Mouse (Mus musculus): ENCODE measurements at regions not wholly inside any gene's neighbourhood (a gene's known extent, or its start where the extent isn't known, plus 50 kb on each side); places are given as distances from the start of the nearest gene placed in this dataset.
"Not testable (repeated sequence)": the region's sequence is repeated elsewhere in the genome, so short reads cannot be mapped to it uniquely, and the experiment has no call there.

DNA sequence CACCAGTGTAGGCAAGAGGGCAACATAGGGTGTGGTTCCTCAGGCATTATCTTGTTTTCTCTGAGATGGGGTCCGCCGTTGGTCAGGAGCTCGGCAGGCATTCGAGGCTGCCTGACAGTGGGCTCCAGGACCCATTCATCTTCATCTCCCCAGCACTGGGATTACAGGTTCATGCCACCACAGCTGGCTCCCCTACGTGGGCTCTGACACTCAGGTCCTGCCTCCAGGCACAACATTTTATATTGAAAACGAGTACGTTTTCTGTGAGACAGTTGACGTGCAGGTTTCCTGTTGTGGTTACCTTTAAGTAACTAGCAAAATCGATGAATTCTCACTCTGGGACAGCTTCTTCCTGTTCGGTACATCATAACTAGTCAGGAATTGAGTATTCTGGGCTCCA, 157.3 kb upstream of the Arglu1 start:
- H3K27ac ChIP-seq: no peak overlapping the region
- no peak for DNase-seq (ENCODE audit: extremely low spot score in 1 of 2, low spot score in 2 of 2)
- TF ChIP-seq CTCF (IDR thresholded peaks at IDR 0.05): no peak
- intact Hi-C loops (cut with DNase I): no loop called here
- no peak overlapping the region for H3K4me3 ChIP-seq

DNA sequence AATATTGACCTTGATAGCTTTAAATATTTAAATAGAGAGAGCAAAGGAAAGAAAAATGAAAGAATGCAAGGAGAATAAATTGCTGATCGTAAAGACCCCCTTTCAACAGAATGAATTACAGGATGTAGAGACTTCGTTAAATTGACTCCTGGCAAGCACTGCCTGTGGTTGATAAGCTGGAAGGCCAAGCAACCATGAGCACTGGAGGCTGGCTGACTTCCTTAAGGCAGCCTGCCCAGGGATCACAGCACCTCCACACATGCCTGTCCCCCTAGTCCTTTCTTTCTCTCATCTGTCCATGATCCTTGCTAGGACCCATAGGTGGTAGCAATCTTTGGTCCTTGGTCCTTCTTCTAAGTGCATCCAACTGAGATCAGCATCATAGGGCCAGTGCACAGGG, 152.0 kb upstream of the Arglu1 start:
- no peak overlapping the region for H3K4me3 ChIP-seq
- intact Hi-C loops (cut with DNase I): no loop called here
- no peak for DNase-seq (ENCODE audit: extremely low spot score in 1 of 2, low spot score in 2 of 2)
- no peak overlapping the region for H3K27ac ChIP-seq
- TF ChIP-seq CTCF (IDR thresholded peaks at IDR 0.05): no peak

DNA sequence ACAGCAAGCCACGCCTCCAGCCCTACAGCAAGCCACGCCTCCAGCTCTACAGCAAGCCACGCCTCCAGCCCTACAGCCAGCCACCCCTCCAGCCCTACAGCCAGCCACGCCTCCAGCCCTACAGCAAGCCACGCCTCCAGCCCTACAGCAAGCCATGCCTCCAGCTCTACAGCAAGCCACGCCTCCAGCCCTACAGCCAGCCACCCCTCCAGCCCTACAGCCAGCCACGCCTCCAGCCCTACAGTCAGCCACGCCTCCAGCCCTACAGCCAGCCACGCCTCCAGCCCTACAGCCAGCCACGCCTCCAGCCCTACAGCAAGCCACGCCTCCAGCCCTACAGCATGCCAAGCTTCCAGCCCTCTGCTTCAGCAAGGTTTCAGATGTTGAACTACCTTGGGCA, 145.8 kb upstream of the Arglu1 start:
- H3K27ac ChIP-seq; H3K4me3 ChIP-seq; intact Hi-C loops (cut with DNase I); DNase-seq (ENCODE audit: extremely low spot score in 1 of 2, low spot score in 2 of 2): not testable (repeated sequence)

DNA sequence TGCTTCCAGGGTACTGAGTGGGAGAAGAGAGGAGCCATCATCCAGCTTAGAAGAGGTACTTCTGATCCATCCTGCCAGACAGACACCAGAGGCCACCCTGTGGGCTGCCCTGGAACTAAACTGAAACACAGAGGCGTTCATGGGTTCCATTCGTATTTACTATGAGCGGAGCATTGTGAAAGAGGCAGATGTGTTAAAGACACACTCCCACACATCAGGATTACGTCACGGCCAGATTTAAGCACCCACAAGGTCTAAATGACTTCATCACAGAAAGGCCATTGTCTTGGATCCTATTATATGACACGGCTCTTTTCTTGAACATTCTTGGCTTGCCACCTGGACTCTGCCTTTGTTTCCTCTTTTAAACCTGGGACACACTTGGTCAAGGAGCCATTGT, 141.0 kb upstream of the Arglu1 start:
- DNase-seq (ENCODE audit: extremely low spot score in 1 of 2, low spot score in 2 of 2): no peak
- Histone ChIP-seq H3K27ac (no peak overlapping the region), H3K4me3 (no peak overlapping the region)
- no peak; the same call in 1 of the 2 replicates for TF ChIP-seq CTCF (IDR thresholded peaks at IDR 0.05)
- intact Hi-C loops (cut with DNase I): no loop called here

DNA sequence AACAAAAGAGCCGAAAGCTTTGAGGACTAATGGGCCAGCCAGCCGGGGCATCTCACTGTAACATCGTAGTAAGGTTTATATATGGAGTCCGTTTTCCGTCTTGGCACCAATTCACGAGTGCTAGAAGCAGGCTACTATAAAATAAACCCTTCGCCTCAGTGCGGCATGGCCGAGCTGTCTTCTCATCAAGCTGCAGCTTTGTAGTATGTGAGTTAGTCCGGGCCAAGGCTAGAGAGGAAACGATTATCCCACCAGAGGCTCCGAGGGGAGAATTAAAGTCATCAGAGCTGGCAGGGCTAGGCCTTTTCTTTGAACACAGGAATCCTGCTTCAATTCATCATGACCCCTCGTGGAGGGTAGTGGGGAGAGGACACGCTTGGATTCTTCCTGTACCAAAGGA, 138.9 kb upstream of the Arglu1 start:
- TF ChIP-seq CTCF (IDR thresholded peaks at IDR 0.05): no peak
- Histone ChIP-seq H3K4me3 (no peak overlapping the region), H3K27ac (no peak overlapping the region)
- intact Hi-C loops (cut with DNase I): no loop called here
- DNase-seq (ENCODE audit: extremely low spot score in 1 of 2, low spot score in 2 of 2): no peak

DNA sequence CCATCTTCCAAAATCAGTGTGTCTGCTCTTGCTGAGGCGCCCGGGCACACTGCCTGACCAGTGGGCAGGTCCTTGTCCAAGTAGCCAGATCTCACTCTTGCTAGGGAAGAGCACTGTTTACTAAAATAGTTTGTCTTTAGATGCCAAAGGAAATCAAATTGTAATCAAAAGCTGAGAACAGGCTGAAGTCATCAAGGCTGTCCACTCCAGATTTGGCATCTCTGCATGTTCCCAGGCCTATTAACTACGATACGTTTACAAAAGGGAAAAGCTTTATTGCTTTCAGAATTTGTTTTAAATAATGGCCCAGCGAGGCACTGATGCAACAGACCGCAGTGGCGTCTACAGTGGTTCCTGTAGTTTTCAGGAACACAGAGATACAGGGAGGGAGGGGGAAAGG, 137.2 kb upstream of the Arglu1 start:
- intact Hi-C loops (cut with DNase I): no loop called here
- DNase-seq (ENCODE audit: extremely low spot score in 1 of 2, low spot score in 2 of 2): no peak
- Histone ChIP-seq H3K4me3 (no peak overlapping the region), H3K27ac (no peak overlapping the region)
- no peak for TF ChIP-seq CTCF (IDR thresholded peaks at IDR 0.05)

DNA sequence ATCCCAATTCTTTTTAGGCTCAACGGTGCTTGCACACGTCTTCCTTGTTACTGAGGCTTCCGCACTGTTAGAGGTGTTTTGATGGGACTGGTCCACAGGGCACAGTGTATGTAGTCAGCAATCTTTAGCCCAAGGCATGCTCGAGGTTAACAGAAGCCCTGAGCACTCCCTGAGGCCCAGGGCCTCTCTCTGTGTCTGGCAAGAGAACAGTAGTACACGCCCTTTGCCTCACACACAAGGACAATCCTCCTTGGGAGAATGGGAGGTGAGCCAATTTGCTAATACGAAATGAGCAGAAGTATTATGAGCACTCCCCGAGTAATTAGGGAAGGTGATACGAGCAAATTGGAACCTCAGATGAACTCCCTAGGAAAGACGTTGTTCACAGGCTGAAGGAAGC, 136.5 kb upstream of the Arglu1 start:
- no peak for DNase-seq (ENCODE audit: extremely low spot score in 1 of 2, low spot score in 2 of 2)
- no peak overlapping the region for H3K4me3 ChIP-seq
- intact Hi-C loops (cut with DNase I): no loop called here
- H3K27ac ChIP-seq: no peak overlapping the region
- no peak for TF ChIP-seq CTCF (IDR thresholded peaks at IDR 0.05)

DNA sequence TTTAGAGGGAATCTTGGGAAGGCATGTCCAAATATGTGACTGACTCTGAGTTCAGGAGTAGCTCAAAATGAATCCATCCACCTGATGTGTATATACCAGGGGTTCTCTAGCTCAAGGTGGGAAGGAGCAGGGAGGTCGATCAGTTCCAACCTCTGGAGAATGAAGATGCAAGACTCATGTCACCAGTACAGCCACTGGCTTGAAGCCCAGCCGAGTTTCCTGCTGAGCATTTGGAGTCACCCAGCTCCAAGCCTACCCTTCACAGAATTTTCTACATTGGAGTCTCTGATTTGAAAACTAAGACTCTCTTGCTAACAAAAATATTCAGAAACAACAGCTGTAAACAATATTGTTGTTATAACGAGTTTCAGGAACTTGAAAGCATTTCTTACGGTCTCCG, 134.6 kb upstream of the Arglu1 start:
- TF ChIP-seq CTCF (IDR thresholded peaks at IDR 0.05): no peak
- H3K27ac ChIP-seq: no peak overlapping the region
- no peak overlapping the region for H3K4me3 ChIP-seq
- no peak for DNase-seq (ENCODE audit: extremely low spot score in 1 of 2, low spot score in 2 of 2)
- intact Hi-C loops (cut with DNase I): no loop called here

DNA sequence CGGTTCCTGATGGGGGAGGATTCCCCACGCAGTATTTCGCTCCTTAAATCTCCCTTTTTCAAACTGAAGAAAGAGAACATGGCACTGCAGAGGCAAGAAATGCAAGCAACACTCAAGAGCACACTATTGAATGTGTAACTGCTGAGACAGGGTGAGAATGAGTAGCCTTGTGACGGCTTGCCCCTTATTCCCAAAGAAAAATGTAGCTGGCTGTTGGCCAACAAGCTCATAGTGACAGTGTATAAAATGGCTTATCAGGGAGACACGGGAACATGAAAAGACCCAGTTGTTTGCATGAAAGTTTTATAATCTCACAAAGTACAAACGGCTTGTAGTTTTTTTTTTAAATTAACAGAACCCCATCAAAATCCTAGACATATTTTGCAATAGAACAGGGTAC, 130.8 kb upstream of the Arglu1 start:
- no peak for TF ChIP-seq CTCF (IDR thresholded peaks at IDR 0.05)
- intact Hi-C loops (cut with DNase I): no loop called here
- no peak for DNase-seq (ENCODE audit: extremely low spot score in 1 of 2, low spot score in 2 of 2)
- no peak overlapping the region for H3K27ac ChIP-seq
- no peak overlapping the region for H3K4me3 ChIP-seq

DNA sequence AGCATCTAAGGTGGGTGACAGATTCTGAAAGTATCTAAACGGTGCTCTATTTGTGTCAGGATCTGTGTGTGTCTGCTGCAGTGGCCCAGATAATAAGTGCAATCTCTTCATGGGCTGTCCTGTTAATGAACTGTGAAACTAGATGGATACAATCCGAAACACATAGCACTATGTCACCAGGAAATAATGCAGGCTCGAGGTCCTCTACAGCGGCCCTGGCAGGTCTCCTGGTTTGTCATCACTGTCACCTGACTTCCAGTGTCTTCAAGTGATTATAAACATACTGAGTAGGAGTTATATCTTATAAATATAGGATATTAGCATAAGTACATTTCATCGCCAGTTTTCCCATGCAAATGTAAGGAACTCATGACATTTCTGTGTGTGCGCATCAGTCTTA, 130.3 kb upstream of the Arglu1 start:
- intact Hi-C loops (cut with DNase I): no loop called here
- no peak for TF ChIP-seq CTCF (IDR thresholded peaks at IDR 0.05)
- Histone ChIP-seq H3K4me3 (no peak overlapping the region), H3K27ac (no peak overlapping the region)
- DNase-seq (ENCODE audit: extremely low spot score in 1 of 2, low spot score in 2 of 2): no peak

DNA sequence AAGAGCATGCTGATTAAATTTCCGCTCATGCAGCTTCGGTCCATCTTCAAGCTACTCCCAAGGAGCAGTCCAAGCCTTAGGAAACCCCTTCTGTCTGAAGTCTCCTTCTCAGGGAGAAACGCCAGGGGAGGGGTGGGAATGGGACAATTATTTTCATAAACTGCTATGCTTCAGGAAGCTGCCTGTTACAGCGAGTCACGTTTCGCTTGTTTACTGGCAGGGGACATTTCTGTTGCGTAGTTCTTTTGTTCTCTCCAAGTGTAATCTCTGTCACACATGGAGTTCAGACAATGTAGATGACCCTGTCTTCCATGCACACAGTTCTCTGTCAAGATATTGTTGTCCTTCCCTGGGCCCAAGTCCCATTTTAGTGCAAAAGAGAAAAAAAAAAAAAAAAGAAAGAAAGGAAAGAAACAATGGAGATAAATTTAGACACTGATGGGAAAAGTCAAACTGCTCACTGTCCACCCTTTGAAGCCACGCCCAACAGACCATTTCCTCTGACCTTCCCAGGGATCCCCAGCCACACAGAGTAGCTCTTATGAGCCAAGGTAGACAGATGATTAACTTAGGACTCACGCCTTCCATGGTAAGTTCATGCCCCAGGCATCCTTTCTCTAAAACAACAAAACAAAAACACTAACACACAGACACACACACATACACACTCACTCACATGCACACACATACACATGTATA, 129.1 kb upstream of the Arglu1 start:
- no peak overlapping the region for H3K27ac ChIP-seq
- TF ChIP-seq CTCF (IDR thresholded peaks at IDR 0.05): no peak
- intact Hi-C loops (cut with DNase I): no loop called here
- H3K4me3 ChIP-seq: no peak overlapping the region
- DNase-seq (ENCODE audit: extremely low spot score in 1 of 2, low spot score in 2 of 2): no peak

DNA sequence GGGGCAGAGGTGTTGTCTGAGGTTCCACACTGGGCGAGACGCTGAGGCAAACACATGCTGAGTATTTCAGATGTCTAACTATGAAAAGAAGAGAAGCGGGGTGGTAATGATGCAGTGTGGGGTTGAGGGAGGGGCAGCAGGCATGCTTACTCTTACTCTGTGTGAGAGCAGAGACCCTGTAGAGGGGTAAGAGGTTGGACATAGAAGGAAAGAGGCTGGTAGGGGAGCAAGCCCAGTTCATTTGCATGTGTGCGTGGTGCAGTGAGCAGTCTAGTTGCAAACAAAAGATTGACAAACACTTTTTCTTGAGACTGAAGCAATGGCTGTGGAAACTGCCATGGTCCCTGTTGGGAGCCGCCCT, 122.5 kb upstream of the Arglu1 start:
- TF ChIP-seq CTCF (IDR thresholded peaks at IDR 0.05): no peak
- Histone ChIP-seq H3K4me3 (no peak overlapping the region), H3K27ac (no peak overlapping the region)
- intact Hi-C loops (cut with DNase I): no loop called here
- DNase-seq (ENCODE audit: extremely low spot score in 1 of 2, low spot score in 2 of 2): no peak

DNA sequence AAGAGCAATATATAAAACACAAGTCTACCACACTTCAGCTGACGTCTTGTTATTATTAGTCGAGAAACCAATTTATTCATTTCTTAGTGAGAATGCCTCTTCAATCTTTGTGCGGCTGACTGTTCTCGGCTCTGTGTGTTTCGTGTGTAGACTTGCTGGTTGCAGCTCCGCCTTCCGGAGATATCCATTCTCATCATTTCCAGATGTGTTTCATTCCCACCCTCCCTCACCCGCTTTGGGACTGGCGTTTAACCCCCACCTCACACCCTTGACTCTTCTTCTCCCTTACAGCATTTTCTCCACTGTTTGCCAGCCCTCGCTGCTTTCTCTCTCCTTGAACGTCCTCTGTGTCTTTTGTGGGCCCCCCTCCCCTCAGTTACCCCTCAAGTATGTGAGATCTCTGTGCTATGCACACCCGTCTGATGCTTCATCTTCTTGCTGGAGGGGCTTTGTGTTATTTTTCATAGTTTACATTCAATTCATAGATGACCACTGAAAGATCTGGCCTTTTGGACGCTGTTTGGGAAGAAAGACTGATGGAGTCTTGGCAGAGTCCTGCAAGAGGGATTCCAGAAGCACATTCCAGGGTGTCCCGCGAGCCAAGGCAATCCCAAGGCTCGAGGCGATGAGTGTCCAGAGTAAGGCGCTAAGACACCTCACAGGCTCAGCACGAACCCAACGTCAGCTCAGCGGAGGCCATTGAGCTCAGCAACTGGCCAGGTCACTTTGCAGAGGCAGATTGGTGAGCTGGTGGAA, 121.9 kb upstream of the Arglu1 start:
- TF ChIP-seq CTCF (IDR thresholded peaks at IDR 0.05): no peak

More for the DNA sequence above, 121.9 kb upstream of the Arglu1 start:
- Histone ChIP-seq H3K27ac (no peak overlapping the region), H3K4me3 (no peak overlapping the region)
- intact Hi-C loops (cut with DNase I): no loop called here
- DNase-seq (ENCODE audit: extremely low spot score in 1 of 2, low spot score in 2 of 2): no peak

Data from left cerebral cortex, adult 2 months (tissue).